Mouse (Mus musculus) G1E (cell line): Measurements from ENCODE around the gene Il4i1.

ENCODE experiments used
- CTCF ChIP-seq: IDR thresholded peaks from 2 replicates; pipeline ENCODE4 v1.5.1; 2012; ENCODE audit warnings: low read depth, low read length, inconsistent platforms, mixed read lengths
- GATA1 ChIP-seq: IDR thresholded peaks from 2 replicates; pipeline ENCODE4 v1.6.1; 2012; ENCODE audit warnings: borderline replicate concordance, low read length, inconsistent platforms, mixed read lengths
- GATA2 ChIP-seq: IDR thresholded peaks from 2 replicates; pipeline ENCODE4 v1.6.1; 2012; ENCODE audit warnings: low read depth, low read length, inconsistent platforms, borderline replicate concordance
- POLR2AphosphoS5 ChIP-seq: IDR thresholded peaks from 2 replicates; pipeline ENCODE4 v1.6.1; 2012; ENCODE audit warnings: low read depth, low read length, inconsistent platforms; ENCODE audit not compliant: insufficient replicate concordance
- TAL1 ChIP-seq: conservative IDR thresholded peaks from 2 replicates; pipeline ENCODE4 v1.6.1; 2012; ENCODE audit warnings: low read depth, low read length, inconsistent platforms, mixed read lengths

DNA sequence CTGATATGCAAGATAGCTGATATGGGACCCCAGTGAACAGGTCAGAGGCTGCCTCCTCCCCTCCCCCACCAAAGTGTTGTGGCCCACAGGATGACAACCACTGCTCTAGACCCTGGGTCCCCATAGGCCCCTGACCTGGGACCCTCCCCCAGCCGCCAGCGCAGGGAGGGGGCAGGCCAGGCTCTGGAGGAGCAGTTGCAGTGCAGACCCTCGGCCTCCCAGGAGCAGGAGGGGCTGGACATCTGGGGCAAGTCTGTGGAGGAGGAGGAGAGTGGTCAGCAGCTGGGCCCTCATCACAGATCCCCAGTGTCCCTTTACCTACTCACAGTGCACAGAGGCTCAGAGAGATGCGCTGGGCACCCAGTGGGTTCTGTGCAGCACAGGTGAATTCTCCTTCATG, 26.1 kb upstream of the Il4i1 start:
- no peak for TF ChIP-seq CTCF
- TF ChIP-seq GATA1: no peak
- TF ChIP-seq POLR2AphosphoS5: no peak
- no peak for TF ChIP-seq TAL1
- no peak for TF ChIP-seq GATA2
